Mouse (Mus musculus): ENCODE data around the gene Itsn1. TPM values are rescaled to one million over a fixed set of nuclear protein-coding genes. Genes with fewer than 3 reads are reported as not detected.

The Itsn1 gene
- polyA plus RNA-seq, 1 experiment from 2014 or later, result 61.2 TPM

- Histone ChIP-seq H3K4me1 (ENCODE audit: control insufficient read depth, insufficient read depth, low read length) (peaks cover 6% of the 10 kb centered on the region), H3K4me3 (ENCODE audit: low read depth, low read length) (no peak overlapping the region), H3K4me2 (ENCODE audit: low read depth) (no peak overlapping the region), H3K9ac (ENCODE audit: low read length) (no peak overlapping the region), H3K36me3 (ENCODE audit: control insufficient read depth, insufficient read depth, low read length) (peaks cover 17% of the 10 kb centered on the region), H3K9me3 (ENCODE audit: control insufficient read depth, low read length) (no peaks in the 10 kb centered on the region), H3K27me3 (ENCODE audit: control insufficient read depth, insufficient read depth, low read length) (no peaks in the 10 kb centered on the region), H3K27ac (ENCODE audit: low read depth, low read length) (no peak overlapping the region)
- DNase-seq (ENCODE audit: low spot score) (no peak), ATAC-seq (ENCODE audit: insufficient read depth, low FRiP score, low TSS enrichment) (no peak)
- WGBS, result 87% methylated on average over 16 of the region's 16 CpGs
Measured at GRCm38 (mm10) chr16:91927911-91928630, 199.0 kb downstream of the Itsn1 start.

- peak overlapping the region; percentile 85 for H3K9ac ChIP-seq (ENCODE audit: low read length)
- ATAC-seq (ENCODE audit: insufficient read depth, low FRiP score, low TSS enrichment) (peak; percentile 93), DNase-seq (ENCODE audit: low spot score) (peak; percentile 97)
- peaks cover 8% of the 10 kb centered on the region for H3K36me3 ChIP-seq (ENCODE audit: control insufficient read depth, insufficient read depth, low read length)
- H3K9me3 ChIP-seq (ENCODE audit: control insufficient read depth, low read length), result no peaks in the 10 kb centered on the region
- no peaks in the 10 kb centered on the region for H3K27me3 ChIP-seq (ENCODE audit: control insufficient read depth, insufficient read depth, low read length)
- under 1% methylated on average over 53 of the region's 53 CpGs for WGBS
- peaks cover 6% of the 10 kb centered on the region for H3K4me1 ChIP-seq (ENCODE audit: control insufficient read depth, insufficient read depth, low read length)
- peak overlapping the region; percentile 72 for H3K27ac ChIP-seq (ENCODE audit: low read depth, low read length)
- H3K4me2 ChIP-seq (ENCODE audit: low read depth), result peak overlapping the region; percentile 46
- H3K4me3 ChIP-seq (ENCODE audit: low read depth, low read length), result peak overlapping the region; percentile 93
Measured at GRCm38 (mm10) chr16:91931078-91932013, 202.3 kb downstream of the Itsn1 start.

- Histone ChIP-seq H3K36me3 (ENCODE audit: control insufficient read depth, insufficient read depth, low read length) (peaks cover 4% of the 10 kb centered on the region), H3K4me3 (ENCODE audit: low read depth, low read length) (peak overlapping the region; percentile 93), H3K4me2 (ENCODE audit: low read depth) (peak overlapping the region; percentile 46), H3K9ac (ENCODE audit: low read length) (no peak overlapping the region), H3K27ac (ENCODE audit: low read depth, low read length) (no peak overlapping the region), H3K9me3 (ENCODE audit: control insufficient read depth, low read length) (no peaks in the 10 kb centered on the region), H3K27me3 (ENCODE audit: control insufficient read depth, insufficient read depth, low read length) (no peaks in the 10 kb centered on the region), H3K4me1 (ENCODE audit: control insufficient read depth, insufficient read depth, low read length) (peaks cover 6% of the 10 kb centered on the region)
- WGBS, result 60% methylated on average over 8 of the region's 8 CpGs
- ATAC-seq (ENCODE audit: insufficient read depth, low FRiP score, low TSS enrichment), result no peak
- no peak for DNase-seq (ENCODE audit: low spot score)
Measured at GRCm38 (mm10) chr16:91932082-91932690, 203.1 kb downstream of the Itsn1 start.

GRCm38 (mm10) chr16:91932843-91933518 lies 203.9 kb downstream of the Itsn1 start:
- Histone ChIP-seq H3K4me2 (ENCODE audit: low read depth) (no peak overlapping the region), H3K9me3 (ENCODE audit: control insufficient read depth, low read length) (no peaks in the 10 kb centered on the region), H3K27me3 (ENCODE audit: control insufficient read depth, insufficient read depth, low read length) (no peaks in the 10 kb centered on the region), H3K36me3 (ENCODE audit: control insufficient read depth, insufficient read depth, low read length) (peaks cover 2% of the 10 kb centered on the region; the same call in 1 of the 2 replicates), H3K27ac (ENCODE audit: low read depth, low read length) (no peak overlapping the region), H3K4me3 (ENCODE audit: low read depth, low read length) (no peak overlapping the region), H3K4me1 (ENCODE audit: control insufficient read depth, insufficient read depth, low read length) (peaks cover 6% of the 10 kb centered on the region), H3K9ac (ENCODE audit: low read length) (no peak overlapping the region)
- DNase-seq (ENCODE audit: low spot score), result no peak
- WGBS, result 61% methylated on average over 8 of the region's 10 CpGs
- ATAC-seq (ENCODE audit: insufficient read depth, low FRiP score, low TSS enrichment), result no peak

GRCm38 (mm10) chr16:91935108-91935507 lies 206.0 kb downstream of the Itsn1 start:
- 45% methylated on average over 8 of the region's 8 CpGs for WGBS
- ATAC-seq (ENCODE audit: insufficient read depth, low FRiP score, low TSS enrichment) (no peak), DNase-seq (ENCODE audit: low spot score) (peak; percentile 47)

GRCm38 (mm10) chr16:91935726-91936125 lies 206.6 kb downstream of the Itsn1 start:
- Histone ChIP-seq H3K4me2 (ENCODE audit: low read depth) (no peak overlapping the region), H3K27me3 (ENCODE audit: control insufficient read depth, insufficient read depth, low read length) (no peaks in the 10 kb centered on the region), H3K9ac (ENCODE audit: low read length) (no peak overlapping the region), H3K4me3 (ENCODE audit: low read depth, low read length) (no peak overlapping the region), H3K4me1 (ENCODE audit: control insufficient read depth, insufficient read depth, low read length) (peaks cover under 1% of the 10 kb centered on the region), H3K9me3 (ENCODE audit: control insufficient read depth, low read length) (no peaks in the 10 kb centered on the region), H3K36me3 (ENCODE audit: control insufficient read depth, insufficient read depth, low read length) (no peaks in the 10 kb centered on the region), H3K27ac (ENCODE audit: low read depth, low read length) (no peak overlapping the region)
- no peak for ATAC-seq (ENCODE audit: insufficient read depth, low FRiP score, low TSS enrichment)
- no peak for DNase-seq (ENCODE audit: low spot score)
- WGBS, result 56% methylated on average over 8 of the region's 8 CpGs

More at GRCm38 (mm10) chr16:91935108-91935507, 206.0 kb downstream of the Itsn1 start:
- Histone ChIP-seq H3K36me3 (ENCODE audit: control insufficient read depth, insufficient read depth, low read length) (no peaks in the 10 kb centered on the region), H3K27me3 (ENCODE audit: control insufficient read depth, insufficient read depth, low read length) (no peaks in the 10 kb centered on the region), H3K4me1 (ENCODE audit: control insufficient read depth, insufficient read depth, low read length) (peaks cover 6% of the 10 kb centered on the region), H3K4me2 (ENCODE audit: low read depth) (no peak overlapping the region), H3K4me3 (ENCODE audit: low read depth, low read length) (no peak overlapping the region), H3K27ac (ENCODE audit: low read depth, low read length) (no peak overlapping the region), H3K9me3 (ENCODE audit: control insufficient read depth, low read length) (no peaks in the 10 kb centered on the region), H3K9ac (ENCODE audit: low read length) (no peak overlapping the region)

GRCm38 (mm10) chr16:91936340-91937030 lies 207.4 kb downstream of the Itsn1 start:
- H3K27ac ChIP-seq (ENCODE audit: low read depth, low read length), result no peak overlapping the region

GRCm38 (mm10) chr16:91937281-91937680 lies 208.2 kb downstream of the Itsn1 start:
- H3K36me3 ChIP-seq (ENCODE audit: control insufficient read depth, insufficient read depth, low read length), result no peaks in the 10 kb centered on the region
- WGBS, result 88% methylated on average over 11 of the region's 11 CpGs
- H3K9ac ChIP-seq (ENCODE audit: low read length), result no peak overlapping the region
- H3K4me2 ChIP-seq (ENCODE audit: low read depth), result no peak overlapping the region
- ATAC-seq (ENCODE audit: insufficient read depth, low FRiP score, low TSS enrichment) (no peak), DNase-seq (ENCODE audit: low spot score) (no peak)
- no peaks in the 10 kb centered on the region for H3K4me1 ChIP-seq (ENCODE audit: control insufficient read depth, insufficient read depth, low read length)
- no peaks in the 10 kb centered on the region for H3K27me3 ChIP-seq (ENCODE audit: control insufficient read depth, insufficient read depth, low read length)
- no peak overlapping the region for H3K27ac ChIP-seq (ENCODE audit: low read depth, low read length)
- H3K4me3 ChIP-seq (ENCODE audit: low read depth, low read length), result no peak overlapping the region
- no peaks in the 10 kb centered on the region for H3K9me3 ChIP-seq (ENCODE audit: control insufficient read depth, low read length)

More at GRCm38 (mm10) chr16:91936340-91937030, 207.4 kb downstream of the Itsn1 start:
- WGBS, result 52% methylated on average over 10 of the region's 10 CpGs
- Histone ChIP-seq H3K4me3 (ENCODE audit: low read depth, low read length) (no peak overlapping the region), H3K9me3 (ENCODE audit: control insufficient read depth, low read length) (no peaks in the 10 kb centered on the region), H3K9ac (ENCODE audit: low read length) (no peak overlapping the region), H3K36me3 (ENCODE audit: control insufficient read depth, insufficient read depth, low read length) (no peaks in the 10 kb centered on the region), H3K27me3 (ENCODE audit: control insufficient read depth, insufficient read depth, low read length) (no peaks in the 10 kb centered on the region), H3K4me1 (ENCODE audit: control insufficient read depth, insufficient read depth, low read length) (no peaks in the 10 kb centered on the region), H3K4me2 (ENCODE audit: low read depth) (no peak overlapping the region)
- DNase-seq (ENCODE audit: low spot score) (peak; percentile 85), ATAC-seq (ENCODE audit: insufficient read depth, low FRiP score, low TSS enrichment) (no peak)

All from neural tube, embryonic 11.5 days (tissue).